In genomic region chr6:55043206-55043605, GRCm38 (mm10) we compare ENCODE assay signal across 19 mouse cellular contexts. TPM values are rescaled to one million over a fixed set of nuclear protein-coding genes. Genes with fewer than 3 reads are reported as not detected.
DNase-seq lines count a peak whose midpoint lies in the region; ATAC-seq and TF ChIP-seq lines count a peak whose summit lies in the region.
"Had no signal": no experiment of that assay in that cellular context is flagged by ENCODE, and none has a peak within 500 bp of the region (broad histone marks: within the 10 kb centered on the region; RNA-seq: fewer than 3 reads in every experiment).

No protein-coding gene starts in this region.

- H3K79me2 ChIP-seq in myocyte (ENCODE audit: control insufficient read depth, insufficient read depth), result peaks cover 99% of the 10 kb centered on the region

- H3K27ac ChIP-seq in kidney, postnatal 0 days, result no peak overlapping the region
- H3K27ac ChIP-seq in brown adipose tissue, adult 24 weeks (replicated peaks; ENCODE audit: low read depth, low read length), result peak overlapping the region; percentile 15; the same call in 1 of the 2 replicates
- H3K27ac ChIP-seq: embryonic facial prominence, embryonic 10.5 days; forebrain, embryonic 13.5 days; gastrocnemius, adult 2 months; heart, adult 2 months; hindbrain, embryonic 10.5 days; hindbrain, embryonic 14.5 days had no signal

- H3K9me3 ChIP-seq in kidney, postnatal 0 days (replicated peaks; ENCODE audit: low read length), result no peaks in the 10 kb centered on the region
- H3K9me3 ChIP-seq: embryonic facial prominence, embryonic 10.5 days; forebrain, embryonic 13.5 days; heart, embryonic 12.5 days; hindbrain, embryonic 10.5 days had no signal

- DNase-seq in adrenal gland, postnatal 14 days, result peak; percentile 35
- DNase-seq in adrenal gland, postnatal 36 days, result no peak
- peak; percentile 4 for DNase-seq in kidney, postnatal 0 days (ENCODE audit: low spot score)
- no peak for DNase-seq in kidney, postnatal 25 days
- DNase-seq in gastrocnemius, postnatal 10 days, result no peak
- DNase-seq: cerebellum, adult 11-12 months; cerebellum, adult 9-11 months; cerebellum, postnatal 36 days; forebrain, postnatal 0 days; gastrocnemius, adult 2 months; gastrocnemius, postnatal 36 days; heart, adult 2 months had no signal

- H3K9ac ChIP-seq in kidney, postnatal 0 days (ENCODE audit: low read depth, low read length), result no peak overlapping the region
- H3K9ac ChIP-seq: forebrain, embryonic 13.5 days; forebrain, postnatal 0 days; heart, embryonic 12.5 days; hindbrain, embryonic 14.5 days had no signal

- no peak for TF ChIP-seq CTCF in kidney, postnatal 0 days (IDR thresholded peaks at IDR 0.05; ENCODE audit: low read depth)

- WGBS in kidney, postnatal 0 days, result 37% methylated on average over 8 of the region's 8 CpGs

- H3K36me3 ChIP-seq in kidney, postnatal 0 days (ENCODE audit: insufficient read depth, low read length), result 0 out of 2 replicates have a peak, but pooled peaks cover 5% of the 10 kb centered on the region
- H3K36me3 ChIP-seq in myocyte (ENCODE audit: control insufficient read depth, insufficient read depth), result peaks cover 35% of the 10 kb centered on the region

- no peak overlapping the region for H3K4me3 ChIP-seq in kidney, postnatal 0 days (replicated peaks; ENCODE audit: low read depth, low read length)
- H3K4me3 ChIP-seq in brown adipose tissue, adult 24 weeks (ENCODE audit: insufficient read depth, low read depth, low read length), result no peak overlapping the region
- no peak overlapping the region for H3K4me3 ChIP-seq in myocyte
- H3K4me3 ChIP-seq: embryonic facial prominence, embryonic 10.5 days; forebrain, embryonic 13.5 days; gastrocnemius, adult 2 months; heart, adult 2 months; heart, embryonic 12.5 days; hindbrain, embryonic 10.5 days had no signal

- H3K4me1 ChIP-seq in kidney, postnatal 0 days (replicated peaks; ENCODE audit: insufficient read depth, low read length), result peaks cover 7% of the 10 kb centered on the region; the same call in 1 of the 2 replicates
- peaks cover 11% of the 10 kb centered on the region; the same call in 1 of the 2 replicates for H3K4me1 ChIP-seq in brown adipose tissue, adult 24 weeks (ENCODE audit: control insufficient read depth, insufficient read depth, insufficient read length, low read length)

- ATAC-seq in kidney, postnatal 0 days (replicated peaks; ENCODE audit: low FRiP score, low read depth), result no peak
- ATAC-seq: forebrain, embryonic 13.5 days; forebrain, postnatal 0 days had no signal

- H3K27me3 ChIP-seq in kidney, postnatal 0 days (ENCODE audit: insufficient read depth, low read length), result no peaks in the 10 kb centered on the region
- H3K27me3 ChIP-seq in myocyte (ENCODE audit: control insufficient read depth, insufficient read depth, insufficient read length), result no peaks in the 10 kb centered on the region
- H3K27me3 ChIP-seq: forebrain, embryonic 13.5 days; heart, embryonic 12.5 days had no signal

- H3K4me2 ChIP-seq in kidney, postnatal 0 days (ENCODE audit: low read length), result no peak overlapping the region
- peak overlapping the region; percentile 4 for H3K4me2 ChIP-seq in myocyte (ENCODE audit: low read depth)
- H3K4me2 ChIP-seq: forebrain, embryonic 13.5 days; heart, embryonic 12.5 days; hindbrain, embryonic 14.5 days had no signal

- no peak overlapping the region for H3ac ChIP-seq in myocyte (ENCODE audit: control insufficient read depth, insufficient read length)

- no peak for TF ChIP-seq POLR2A in myocyte (IDR thresholded peaks at IDR 0.05; ENCODE audit: insufficient read length, low read depth)

TF ChIP-seq in myocyte, 11 proteins besides CTCF, POLR2A, EP300 and RAD21:
- TF ChIP-seq CEBPB (IDR thresholded peaks at IDR 0.05; ENCODE audit: insufficient read depth, poor library complexity, severe bottlenecking) (no peak), TCF3 (IDR thresholded peaks at IDR 0.05; ENCODE audit: insufficient read length, low read depth) (no peak), MYOD1 (IDR thresholded peaks at IDR 0.05; ENCODE audit: control insufficient read depth in 1 of 3, insufficient read length in 2 of 3, low read depth in 2 of 3) (no peak), TCF12 (IDR thresholded peaks at IDR 0.05; ENCODE audit: insufficient read depth, poor library complexity, severe bottlenecking) (no peak), MAX (IDR thresholded peaks at IDR 0.05; ENCODE audit: low read depth) (no peak), E2F4 (IDR thresholded peaks at IDR 0.05; ENCODE audit: insufficient read depth) (no peak), REST (IDR thresholded peaks at IDR 0.05; ENCODE audit: insufficient read depth, insufficient read length) (no peak), USF1 (IDR thresholded peaks at IDR 0.05; ENCODE audit: low read depth) (no peak), SRF (IDR thresholded peaks at IDR 0.05; ENCODE audit: control insufficient read depth, insufficient read length, low read depth) (no peak), POLR2AphosphoS2 (IDR thresholded peaks at IDR 0.05; ENCODE audit: insufficient read length, low read depth) (no peak), MYOG (IDR thresholded peaks at IDR 0.05; ENCODE audit: control insufficient read depth in 1 of 3, insufficient read depth in 1 of 3, insufficient read length in 2 of 3, low read depth in 2 of 3) (no peak)

RNA-seq across cellular contexts. Expression of gene Gars, which starts 5.4 kb away (rescaled TPM):
- total RNA-seq in adrenal gland, postnatal 14 days (2021), result 102 and 118 TPM in 2 replicates
- total RNA-seq in adrenal gland, postnatal 36 days (2021), result 100 to 1,000 TPM in 1 of 2 experiments, 10 to 100 TPM in 1; 79.6 to 101 TPM
- polyA plus RNA-seq in kidney, postnatal 0 days (2015; fragmentation: Nextera tagmentation; extraction: Ambion mirVana), result 107 and 120 TPM in 2 replicates
- polyA plus RNA-seq in brown adipose tissue, adult 24 weeks (2012; ENCODE audit: insufficient read depth, insufficient read length, missing spikeins), result 86.8 and 119 TPM in 2 replicates
- polyA plus RNA-seq in myocyte (2012; fragmentation: generic; extraction: Trizol), result 459 TPM
- 10 to 100 TPM; 66.8 to 72.7 TPM for total RNA-seq in gastrocnemius, postnatal 10 days (2021)

RNA-seq across cellular contexts. Expression of gene Ggct, which starts 50.5 kb away (rescaled TPM):
- total RNA-seq in adrenal gland, postnatal 14 days (2021), result 5.3 and 7.8 TPM in 2 replicates
- total RNA-seq in adrenal gland, postnatal 36 days (2021), result 1 to 10 TPM; 4.7 to 9.5 TPM
- polyA plus RNA-seq in kidney, postnatal 0 days (2015; fragmentation: Nextera tagmentation; extraction: Ambion mirVana), result 17.7 and 17.9 TPM in 2 replicates
- 8.8 and 16.8 TPM in 2 replicates for polyA plus RNA-seq in brown adipose tissue, adult 24 weeks (2012; ENCODE audit: insufficient read depth, insufficient read length, missing spikeins)
- polyA plus RNA-seq in myocyte (2012; fragmentation: generic; extraction: Trizol), result 4.2 TPM
- 1 to 10 TPM; 6.3 TPM for total RNA-seq in gastrocnemius, postnatal 10 days (2021)

Comparison
In these comparisons a context has a peak if more than half of its experiments do, and no peak if none do; other contexts are left out.
1. DNase-seq: peak in adrenal gland, postnatal 14 days (single experiment) and kidney, postnatal 0 days (single experiment); none in adrenal gland, postnatal 36 days (0 of 2), kidney, postnatal 25 days (0 of 2) and gastrocnemius, postnatal 10 days (single experiment).